Mouse (Mus musculus) liver, embryonic 11.5 days (tissue): ENCODE measurements at regions not wholly inside any gene's neighbourhood (a gene's known extent, or its start where the extent isn't known, plus 50 kb on each side); places are given as distances from the start of the nearest gene placed in this dataset.

Source experiments
- ATAC-seq: fragments of 200-750 bp; cut with Nextera tagmentation; replicated peaks from 2 replicates; pipeline ENCODE4 v1.8.0; 2017; ENCODE audit warnings: moderate number of reproducible peaks, mild to moderate bottlenecking, moderate TSS enrichment, moderate library complexity; ENCODE audit not compliant: low FRiP score
- DNase-seq: peaks from one replicate; pipeline ENCODE4 v3.0.0-alpha.2; 2017; ENCODE audit warnings: low spot score
- H3K27ac ChIP-seq: fragments of 300-500 bp; sonication (generic); 2 replicates; pipeline ENCODE4 v1.5.1; 2014; ENCODE audit warnings: mild to moderate bottlenecking, low read depth, low read length, control low read depth
- H3K27me3 ChIP-seq: fragments of 300-500 bp; sonication (generic); replicated peaks from 2 replicates; pipeline ENCODE4 v1.6.1; 2014; ENCODE audit warnings: low read length, mixed read lengths; ENCODE audit not compliant: control insufficient read depth, insufficient read depth
- H3K36me3 ChIP-seq: fragments of 300-500 bp; sonication (generic); 2 replicates; pipeline ENCODE4 v1.6.1; 2014; ENCODE audit warnings: mild to moderate bottlenecking, low read length, moderate library complexity, mixed read lengths; ENCODE audit not compliant: control insufficient read depth, insufficient read depth
- H3K4me1 ChIP-seq: fragments of 300-500 bp; sonication (generic); replicated peaks from 2 replicates; pipeline ENCODE4 v1.6.1; 2014; ENCODE audit warnings: low read length, mixed read lengths; ENCODE audit not compliant: control insufficient read depth, insufficient read depth
- H3K4me2 ChIP-seq: fragments of 300-500 bp; sonication (generic); 2 replicates; pipeline ENCODE4 v1.6.1; 2014; ENCODE audit warnings: mild to moderate bottlenecking, control low read depth, moderate library complexity
- H3K4me3 ChIP-seq: fragments of 300-500 bp; sonication (generic); 2 replicates; pipeline ENCODE4 v1.5.1; 2014; ENCODE audit warnings: low read depth, low read length, control low read depth
- H3K9ac ChIP-seq: fragments of 300-500 bp; sonication (generic); 2 replicates; pipeline ENCODE4 v1.6.1; 2014; ENCODE audit warnings: low read depth, low read length, control low read depth
- H3K9me3 ChIP-seq: fragments of 300-500 bp; sonication (generic); 2 replicates; pipeline ENCODE4 v1.6.1; 2016; ENCODE audit warnings: low read length, inconsistent platforms, mixed read lengths; ENCODE audit not compliant: control insufficient read depth
- WGBS: fragments of 180-500 bp; shearing (Covaris S2); extraction: QIAGEN DNeasy Blood & Tissue Kit; methylation state at CpG from one replicate; pipeline ENCODE4 v1.1.7; 2014; 5-methylcytosine and 5-hydroxymethylcytosine counted together

- H3K4me2 ChIP-seq = no peak overlapping the region
- WGBS = 61% methylated on average over 5 of the region's 5 CpGs
- no peak overlapping the region for H3K4me3 ChIP-seq
- H3K9me3 ChIP-seq = no peaks in the 10 kb centered on the region
- no peak overlapping the region for H3K27ac ChIP-seq
- DNase-seq (no peak), ATAC-seq (no peak)
- no peaks in the 10 kb centered on the region for H3K4me1 ChIP-seq
- no peak overlapping the region for H3K9ac ChIP-seq
- no peaks in the 10 kb centered on the region for H3K27me3 ChIP-seq
- H3K36me3 ChIP-seq = no peaks in the 10 kb centered on the region
Measured at GRCm38 (mm10) chr3:128039185-128039584, 143.1 kb upstream of the Fam241a start.

- ATAC-seq = no peak
- DNase-seq = no peak
- Histone ChIP-seq H3K4me3 (no peak overlapping the region), H3K9me3 (no peaks in the 10 kb centered on the region), H3K36me3 (no peaks in the 10 kb centered on the region), H3K27me3 (no peaks in the 10 kb centered on the region), H3K9ac (no peak overlapping the region), H3K4me2 (no peak overlapping the region), H3K4me1 (no peaks in the 10 kb centered on the region), H3K27ac (no peak overlapping the region)
- 75% methylated on average over 10 of the region's 10 CpGs for WGBS
Measured at GRCm38 (mm10) chr3:128036538-128036937, 140.4 kb upstream of the Fam241a start.

GRCm38 (mm10) chr3:128030352-128030751 is 134.2 kb upstream of the Fam241a start:
- Histone ChIP-seq H3K27me3 (no peaks in the 10 kb centered on the region), H3K9ac (no peak overlapping the region), H3K9me3 (no peaks in the 10 kb centered on the region), H3K4me3 (no peak overlapping the region), H3K4me1 (no peaks in the 10 kb centered on the region), H3K27ac (no peak overlapping the region), H3K4me2 (no peak overlapping the region), H3K36me3 (no peaks in the 10 kb centered on the region)
- ATAC-seq (no peak), DNase-seq (no peak)
- 84% methylated on average over 3 of the region's 3 CpGs for WGBS

DNA sequence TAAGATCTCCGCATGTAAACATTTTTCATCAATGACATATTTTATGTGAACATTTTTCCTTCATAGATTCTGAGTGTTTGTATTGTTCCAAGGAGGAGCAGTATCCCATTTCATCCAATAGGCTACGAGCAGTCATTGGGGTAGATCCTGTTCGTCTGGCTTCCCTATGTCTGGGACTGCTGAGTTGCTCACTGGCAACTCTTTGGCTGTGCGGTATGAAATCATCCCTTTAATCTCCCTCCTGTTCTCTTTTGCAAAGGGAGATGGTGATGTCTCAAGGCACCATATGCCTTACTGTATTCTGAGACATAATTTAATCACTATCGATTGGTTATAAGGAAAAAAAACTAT is 133.4 kb upstream of the Fam241a start:
- no peaks in the 10 kb centered on the region for H3K4me1 ChIP-seq
- H3K36me3 ChIP-seq = no peaks in the 10 kb centered on the region
- no peak overlapping the region for H3K27ac ChIP-seq
- no peaks in the 10 kb centered on the region for H3K27me3 ChIP-seq
- no peak overlapping the region for H3K4me3 ChIP-seq
- WGBS = 81% methylated on average over 5 of the region's 5 CpGs
- no peak overlapping the region for H3K4me2 ChIP-seq
- ATAC-seq = no peak
- no peak for DNase-seq
- no peak overlapping the region for H3K9ac ChIP-seq
- no peaks in the 10 kb centered on the region for H3K9me3 ChIP-seq

GRCm38 (mm10) chr3:128028856-128029564 is 132.9 kb upstream of the Fam241a start:
- Histone ChIP-seq H3K27me3 (no peaks in the 10 kb centered on the region), H3K9me3 (no peaks in the 10 kb centered on the region), H3K9ac (no peak overlapping the region), H3K27ac (no peak overlapping the region), H3K4me2 (no peak overlapping the region), H3K36me3 (no peaks in the 10 kb centered on the region), H3K4me1 (no peaks in the 10 kb centered on the region), H3K4me3 (no peak overlapping the region)
- ATAC-seq (no peak), DNase-seq (no peak)
- 62% methylated on average over 11 of the region's 11 CpGs for WGBS

DNA sequence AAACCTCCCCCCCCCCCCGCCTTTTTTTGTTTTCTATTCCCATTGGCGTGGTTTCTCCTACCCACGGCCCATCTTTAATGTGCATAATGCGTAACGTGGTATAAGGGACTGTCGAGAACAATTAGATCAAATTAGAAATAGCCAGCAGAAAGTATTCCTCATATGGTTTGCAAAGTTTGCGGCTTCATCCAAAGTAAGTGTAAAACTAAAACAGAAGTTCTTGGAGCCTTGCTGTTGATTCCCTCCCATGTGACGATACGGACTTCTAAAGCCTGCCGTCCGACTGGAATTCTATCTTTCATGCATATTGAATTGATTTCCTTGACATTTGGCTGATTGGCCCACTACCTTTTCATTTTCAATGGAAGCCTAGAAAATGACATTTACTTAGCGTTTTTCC is 128.7 kb upstream of the Fam241a start:
- no peak overlapping the region for H3K4me2 ChIP-seq
- no peak overlapping the region for H3K9ac ChIP-seq
- DNase-seq (no peak), ATAC-seq (no peak)
- no peaks in the 10 kb centered on the region for H3K27me3 ChIP-seq
- no peaks in the 10 kb centered on the region for H3K36me3 ChIP-seq
- H3K4me3 ChIP-seq = no peak overlapping the region
- WGBS = 85% methylated on average over 12 of the region's 12 CpGs
- H3K4me1 ChIP-seq = no peaks in the 10 kb centered on the region
- H3K27ac ChIP-seq = no peak overlapping the region
- H3K9me3 ChIP-seq = no peaks in the 10 kb centered on the region

DNA sequence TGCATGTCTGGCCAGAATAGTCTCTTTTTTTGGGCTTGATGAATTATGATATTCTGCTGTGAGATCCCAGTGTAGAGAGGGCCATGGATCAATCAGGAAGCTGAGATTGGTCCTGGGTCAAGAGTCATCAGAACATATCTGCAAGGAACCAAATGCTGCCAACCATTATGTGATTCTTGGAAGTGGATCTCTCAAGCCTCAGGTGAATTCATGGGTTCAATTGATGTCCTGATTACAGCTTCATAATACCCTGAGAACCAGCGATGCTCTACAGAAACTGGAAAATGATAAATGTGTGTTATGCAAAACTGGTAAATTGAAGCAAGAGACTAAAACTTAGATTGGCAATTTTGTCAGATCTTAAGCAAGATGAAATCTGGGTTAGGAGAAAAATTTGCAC is 118.8 kb upstream of the Fam241a start:
- Histone ChIP-seq H3K36me3 (no peaks in the 10 kb centered on the region), H3K27me3 (no peaks in the 10 kb centered on the region), H3K4me1 (no peaks in the 10 kb centered on the region), H3K27ac (no peak overlapping the region), H3K4me3 (no peak overlapping the region), H3K9ac (no peak overlapping the region), H3K9me3 (no peaks in the 10 kb centered on the region), H3K4me2 (no peak overlapping the region)
- ATAC-seq (no peak), DNase-seq (no peak)
- 67% methylated on average over 1 of the region's 1 CpGs for WGBS

DNA sequence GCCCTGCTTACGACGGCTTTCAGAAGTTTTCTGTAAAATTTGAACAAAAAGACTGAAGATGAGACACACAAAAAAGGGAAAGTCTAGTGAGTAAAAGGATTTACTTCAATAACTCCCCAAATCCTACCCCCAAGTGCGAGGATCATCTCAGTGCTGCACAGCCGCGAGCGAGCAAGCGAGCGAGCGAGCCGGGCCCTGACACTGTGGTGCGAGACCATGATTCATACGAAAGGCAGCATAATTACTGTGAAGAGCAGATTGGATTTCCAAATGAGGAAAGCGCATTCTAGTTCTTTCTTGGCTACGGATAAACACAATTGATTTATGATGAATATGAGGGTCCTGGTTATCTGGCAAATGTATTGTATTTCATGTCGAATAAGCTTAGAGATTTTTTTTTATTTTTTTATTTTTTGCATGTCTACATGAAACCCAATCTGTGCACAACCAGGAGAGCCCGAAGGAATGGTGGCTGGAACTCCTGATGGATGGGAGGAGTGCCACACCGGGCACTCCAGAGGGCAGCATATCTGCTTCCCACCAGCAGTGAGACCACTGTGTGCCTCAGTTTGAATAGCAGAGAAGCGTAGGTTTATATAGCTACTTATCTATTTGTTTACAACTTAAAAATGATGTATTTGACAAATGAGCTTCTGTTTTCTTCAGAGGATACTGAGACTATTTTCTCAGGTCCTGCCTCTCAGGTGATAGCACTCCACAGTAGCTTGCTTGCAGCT is 106.9 kb upstream of the Fam241a start:
- ATAC-seq = no peak
- Histone ChIP-seq H3K9ac (no peak overlapping the region), H3K27ac (no peak overlapping the region), H3K4me3 (no peak overlapping the region), H3K4me2 (no peak overlapping the region), H3K9me3 (no peaks in the 10 kb centered on the region), H3K27me3 (no peaks in the 10 kb centered on the region), H3K36me3 (no peaks in the 10 kb centered on the region), H3K4me1 (no peaks in the 10 kb centered on the region)
- WGBS = 78% methylated on average over 18 of the region's 18 CpGs
- no peak for DNase-seq

DNA sequence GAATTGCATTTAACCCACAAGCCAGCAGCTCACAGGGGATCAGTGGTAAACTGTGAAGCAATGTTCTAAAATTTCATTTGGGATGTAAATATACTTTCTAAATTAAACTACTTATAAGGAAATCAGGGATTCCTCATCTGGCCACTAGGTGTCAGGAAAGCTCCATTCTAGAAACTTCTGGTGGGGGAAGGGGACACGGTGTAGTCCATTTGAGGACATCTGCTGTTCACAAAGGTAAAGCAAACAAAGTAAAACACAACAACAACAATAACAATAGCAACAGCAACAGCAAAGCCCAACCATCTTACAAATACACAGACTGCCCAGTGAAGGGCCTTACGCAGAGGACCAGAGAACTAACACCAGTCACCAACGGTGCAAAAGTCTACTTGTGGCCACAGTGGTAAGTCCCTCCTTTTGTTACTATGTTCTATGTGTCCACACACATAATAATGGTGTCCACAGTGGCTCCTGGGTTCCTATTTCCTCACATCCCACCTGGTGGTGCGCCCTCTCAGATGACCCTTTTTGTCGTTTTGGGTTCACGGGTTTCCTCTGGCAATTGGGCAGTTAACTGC is 105.9 kb upstream of the Fam241a start:
- Histone ChIP-seq H3K9me3 (no peaks in the 10 kb centered on the region), H3K36me3 (no peaks in the 10 kb centered on the region), H3K9ac (no peak overlapping the region), H3K27me3 (no peaks in the 10 kb centered on the region), H3K4me2 (no peak overlapping the region), H3K27ac (no peak overlapping the region), H3K4me3 (no peak overlapping the region), H3K4me1 (no peaks in the 10 kb centered on the region)
- ATAC-seq = no peak; the same call in 1 of the 2 replicates
- DNase-seq = peak; percentile 40
- 83% methylated on average over 6 of the region's 6 CpGs for WGBS
